Mouse (Mus musculus) telencephalon, adult 2 months (tissue): Measurements from ENCODE around the gene Atxn1.
A peak's percentile ranks its signal among the peaks of the same experiment; 100 is the strongest.

Experiments used
- DNase-seq: peaks from one replicate; pipeline ENCODE4 v3.0.0-alpha.2; 2011; ENCODE audit warnings: low read depth, low spot score

Gene Atxn1

GRCm38 (mm10) chr13:45685575-45686308, 279.1 kb downstream of the Atxn1 start:
- DNase-seq, result no peak

- DNase-seq, result no peak
Observed at GRCm38 (mm10) chr13:45684891-45685311, 279.9 kb downstream of the Atxn1 start.

- DNase-seq, result no peak
Observed at GRCm38 (mm10) chr13:45683991-45684390, 280.8 kb downstream of the Atxn1 start.

GRCm38 (mm10) chr13:45681196-45681595, 283.6 kb downstream of the Atxn1 start:
- DNase-seq, result no peak

- DNase-seq, result no peak
Observed at GRCm38 (mm10) chr13:45680651-45681050, 284.2 kb downstream of the Atxn1 start.

- DNase-seq, result no peak
Observed at GRCm38 (mm10) chr13:45679096-45679495, 285.7 kb downstream of the Atxn1 start.

- no peak for DNase-seq
Observed at GRCm38 (mm10) chr13:45672628-45673027, 292.2 kb downstream of the Atxn1 start.

GRCm38 (mm10) chr13:45669969-45670368, 294.8 kb downstream of the Atxn1 start:
- no peak for DNase-seq

- no peak for DNase-seq
Observed at GRCm38 (mm10) chr13:45662852-45663251, 302.0 kb downstream of the Atxn1 start.

- no peak for DNase-seq
Observed at GRCm38 (mm10) chr13:45662216-45662615, 302.6 kb downstream of the Atxn1 start.

- DNase-seq, result no peak
Observed at GRCm38 (mm10) chr13:45661283-45662185, 303.3 kb downstream of the Atxn1 start.

GRCm38 (mm10) chr13:45659813-45660212, 305.0 kb downstream of the Atxn1 start:
- peak; percentile 79 for DNase-seq

- DNase-seq, result no peak
Observed at GRCm38 (mm10) chr13:45658343-45658742, 306.5 kb downstream of the Atxn1 start.

- DNase-seq, result no peak
Observed at GRCm38 (mm10) chr13:45657176-45657575, 307.6 kb downstream of the Atxn1 start.

GRCm38 (mm10) chr13:45651652-45652241, 313.1 kb downstream of the Atxn1 start:
- DNase-seq, result no peak

GRCm38 (mm10) chr13:45649197-45649812, 315.5 kb downstream of the Atxn1 start:
- no peak for DNase-seq

- no peak for DNase-seq
Observed at GRCm38 (mm10) chr13:45643780-45644395, 320.9 kb downstream of the Atxn1 start.

- no peak for DNase-seq
Observed at GRCm38 (mm10) chr13:45642913-45643312, 321.9 kb downstream of the Atxn1 start.

- DNase-seq, result no peak
Observed at GRCm38 (mm10) chr13:45640431-45640830, 324.4 kb downstream of the Atxn1 start.

GRCm38 (mm10) chr13:45638281-45638680, 326.5 kb downstream of the Atxn1 start:
- no peak for DNase-seq

GRCm38 (mm10) chr13:45637324-45637723, 327.5 kb downstream of the Atxn1 start:
- no peak for DNase-seq
